Mouse (Mus musculus): ENCODE measurements around the gene Sema3b.

- TF ChIP-seq CTCF (IDR thresholded peaks at IDR 0.05; ENCODE audit: low read depth, low read length) = no peak
- no peak for TF ChIP-seq POLR2A (IDR thresholded peaks at IDR 0.05; ENCODE audit: extremely low read depth, insufficient read depth, low read length)
Measured at GRCm38 (mm10) chr9:107620954-107621353, 11.9 kb upstream of the Sema3b start.

Data from liver, adult 2 months (tissue).